Mouse (Mus musculus) testis, adult 2 months (tissue): ENCODE results near the gene Mex3a. TPM values are rescaled to one million over a fixed set of nuclear protein-coding genes. Genes with fewer than 3 reads are reported as not detected.

Source experiments
- H3K27ac ChIP-seq: fragments of 200-500 bp; 2 replicates; pipeline ENCODE4 v1.5.1; 2012; ENCODE audit warnings: low read depth, low read length; ENCODE audit not compliant: control insufficient read depth, insufficient read depth
- H3K27me3 ChIP-seq: fragments of 200-500 bp; 2 replicates; pipeline ENCODE4 v1.6.1; 2012; ENCODE audit warnings: mild to moderate bottlenecking, low read length, moderate library complexity; ENCODE audit not compliant: control insufficient read depth, insufficient read depth
- H3K36me3 ChIP-seq: fragments of 200-500 bp; 2 replicates; pipeline ENCODE4 v1.6.1; 2012; ENCODE audit warnings: mild to moderate bottlenecking, low read length; ENCODE audit not compliant: control insufficient read depth, insufficient read depth
- H3K4me1 ChIP-seq: fragments of 200-500 bp; 2 replicates; pipeline ENCODE4 v1.6.1; 2012; ENCODE audit warnings: low read length; ENCODE audit not compliant: control insufficient read depth, insufficient read depth
- H3K4me3 ChIP-seq: fragments of 200-500 bp; 2 replicates; pipeline ENCODE4 v1.5.1; 2012; ENCODE audit warnings: low read depth, mild to moderate bottlenecking, low read length, moderate library complexity, mixed read lengths; ENCODE audit not compliant: control insufficient read depth
- CTCF ChIP-seq: fragments of 200-500 bp; IDR thresholded peaks from 2 replicates; pipeline ENCODE4 v1.5.1; 2012; ENCODE audit warnings: low read depth, mild to moderate bottlenecking, inconsistent platforms, low read length, moderate library complexity; ENCODE audit not compliant: control insufficient read depth, insufficient read depth, insufficient replicate concordance
- POLR2A ChIP-seq: fragments of 200-500 bp; IDR thresholded peaks from 2 replicates; pipeline ENCODE4 v1.6.1; 2012; ENCODE audit warnings: low read depth, mild to moderate bottlenecking, inconsistent platforms, low read length, moderate library complexity; ENCODE audit not compliant: control insufficient read depth
- polyA plus RNA-seq: library from polyadenylated mRNA; depleted of rRNA; stranded (reverse); fragments of >200 nt; gene quantifications from 2 replicates; pipeline ENCODE4 v1.2.3, GENCODE M21; 2012; rRNA removed

The Mex3a gene
- polyA plus RNA-seq = 1.4 and 1.5 TPM in 2 replicates

DNA sequence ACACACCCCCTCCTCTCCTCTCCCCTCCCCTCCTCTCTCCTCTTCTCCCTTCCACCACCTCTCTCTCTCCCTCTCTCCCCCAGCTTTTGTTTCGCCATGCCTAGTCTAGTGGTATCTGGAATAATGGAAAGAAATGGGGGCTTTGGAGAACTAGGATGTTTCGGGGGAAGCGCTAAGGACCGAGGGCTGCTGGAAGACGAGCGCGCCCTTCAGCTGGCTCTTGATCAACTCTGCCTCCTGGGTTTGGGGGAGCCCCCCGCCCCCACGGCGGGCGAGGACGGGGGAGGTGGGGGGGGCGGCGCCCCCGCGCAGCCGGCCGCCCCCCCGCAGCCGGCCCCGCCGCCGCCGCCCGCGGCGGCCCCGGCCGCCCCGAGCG lies at the start of gene Mex3a:
Mex3a (plus strand) TSS at position 97 of the 376 bp plus-strand sequence.
- Histone ChIP-seq H3K4me1 (peaks cover 23% of the 10 kb centered on the region), H3K4me3 (peak within 1 kb of the TSS; percentile 94), H3K27me3 (no peaks in the 10 kb centered on the region; the same call in 1 of the 2 replicates), H3K27ac (peak within 1 kb of the TSS; percentile 70), H3K36me3 (no peaks in the 10 kb centered on the region)
- no peak for TF ChIP-seq POLR2A

GRCm38 (mm10) chr3:88483141-88483540 lies 49.1 kb upstream of the Mex3a start:
- TF ChIP-seq POLR2A = no peak
- no peak for TF ChIP-seq CTCF
- H3K4me3 ChIP-seq = no peak overlapping the region
- H3K27me3 ChIP-seq = no peaks in the 10 kb centered on the region
- no peaks in the 10 kb centered on the region for H3K36me3 ChIP-seq
- H3K27ac ChIP-seq = no peak overlapping the region
- H3K4me1 ChIP-seq = no peaks in the 10 kb centered on the region; the same call in 1 of the 2 replicates

- no peak for TF ChIP-seq POLR2A
- TF ChIP-seq CTCF = peak; percentile 92
- Histone ChIP-seq H3K27ac (no peak overlapping the region), H3K36me3 (no peaks in the 10 kb centered on the region), H3K27me3 (no peaks in the 10 kb centered on the region), H3K4me1 (no peaks in the 10 kb centered on the region; the same call in 1 of the 2 replicates), H3K4me3 (no peak overlapping the region)
These were observed 48.6 kb upstream of the Mex3a start for GRCm38 (mm10) chr3:88483621-88484020.

DNA sequence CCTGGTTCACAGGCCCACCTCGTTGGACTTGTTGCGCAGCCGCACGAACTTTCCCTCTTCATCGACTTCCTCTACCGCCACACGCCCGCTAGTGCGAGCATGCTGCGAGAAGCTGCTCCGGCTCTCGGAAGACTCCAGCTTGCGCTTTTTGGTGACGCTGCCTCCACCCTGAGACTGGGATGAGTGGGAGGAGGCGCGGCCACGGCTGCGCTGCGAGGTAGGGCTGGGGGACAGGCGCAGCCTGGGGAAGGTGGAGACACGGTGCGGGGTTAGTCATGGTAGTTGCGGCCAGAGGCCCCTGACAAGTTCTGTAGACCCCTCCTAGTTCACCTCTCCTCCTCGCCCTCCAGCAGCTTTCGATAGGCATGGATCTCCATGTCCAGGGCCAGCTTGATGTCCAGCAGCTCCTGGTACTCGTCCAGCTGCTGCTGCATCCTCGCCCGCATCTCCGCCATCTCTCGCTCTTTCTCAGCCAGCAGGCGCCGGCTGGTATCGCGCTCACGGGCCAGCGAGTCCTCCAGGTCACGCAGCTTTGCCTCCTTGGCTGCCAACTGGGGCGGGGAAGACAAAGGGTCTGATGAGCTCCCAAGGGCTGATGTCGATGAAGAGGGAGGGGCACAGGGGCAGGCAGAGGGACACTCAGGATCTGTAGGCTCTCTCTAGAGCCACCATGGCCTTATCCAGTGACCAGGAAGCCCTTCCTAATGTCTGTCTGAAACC lies 47.4 kb upstream of the Mex3a start:
- Histone ChIP-seq H3K27me3 (no peaks in the 10 kb centered on the region), H3K4me3 (peak overlapping the region; percentile 15), H3K27ac (no peak overlapping the region), H3K36me3 (no peaks in the 10 kb centered on the region), H3K4me1 (no peaks in the 10 kb centered on the region; the same call in 1 of the 2 replicates)
- TF ChIP-seq POLR2A = no peak
- TF ChIP-seq CTCF = no peak

- no peaks in the 10 kb centered on the region; the same call in 1 of the 2 replicates for H3K4me1 ChIP-seq
- H3K27me3 ChIP-seq = no peaks in the 10 kb centered on the region
- H3K36me3 ChIP-seq = no peaks in the 10 kb centered on the region
- TF ChIP-seq CTCF = no peak
- TF ChIP-seq POLR2A = no peak
- H3K27ac ChIP-seq = no peak overlapping the region
- no peak overlapping the region for H3K4me3 ChIP-seq
These were observed 46.2 kb upstream of the Mex3a start for GRCm38 (mm10) chr3:88486043-88486442.

DNA sequence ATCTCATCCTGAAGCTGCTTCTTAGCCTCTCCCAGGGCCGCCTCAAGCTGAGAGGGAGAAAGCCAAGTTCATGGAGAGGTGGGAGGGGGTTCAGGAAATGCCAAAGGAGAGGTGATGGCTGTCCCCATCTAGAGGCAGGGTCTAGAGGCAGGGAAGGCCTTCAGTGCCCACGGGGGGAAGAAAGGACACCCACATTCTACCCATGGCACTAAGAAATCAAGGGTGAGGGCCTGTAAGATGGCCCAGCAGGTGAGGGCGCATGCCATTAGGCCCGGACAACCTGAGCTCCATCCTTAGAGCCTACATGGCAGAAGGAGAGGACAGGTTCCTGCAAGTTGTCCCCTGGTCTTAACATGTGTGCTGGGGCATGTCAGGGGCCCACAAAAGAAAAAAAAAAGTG lies 45.3 kb upstream of the Mex3a start:
- no peaks in the 10 kb centered on the region for H3K36me3 ChIP-seq
- H3K27ac ChIP-seq = no peak overlapping the region
- TF ChIP-seq POLR2A = no peak
- TF ChIP-seq CTCF = no peak
- H3K4me3 ChIP-seq = no peak overlapping the region
- no peaks in the 10 kb centered on the region; the same call in 1 of the 2 replicates for H3K4me1 ChIP-seq
- no peaks in the 10 kb centered on the region for H3K27me3 ChIP-seq

DNA sequence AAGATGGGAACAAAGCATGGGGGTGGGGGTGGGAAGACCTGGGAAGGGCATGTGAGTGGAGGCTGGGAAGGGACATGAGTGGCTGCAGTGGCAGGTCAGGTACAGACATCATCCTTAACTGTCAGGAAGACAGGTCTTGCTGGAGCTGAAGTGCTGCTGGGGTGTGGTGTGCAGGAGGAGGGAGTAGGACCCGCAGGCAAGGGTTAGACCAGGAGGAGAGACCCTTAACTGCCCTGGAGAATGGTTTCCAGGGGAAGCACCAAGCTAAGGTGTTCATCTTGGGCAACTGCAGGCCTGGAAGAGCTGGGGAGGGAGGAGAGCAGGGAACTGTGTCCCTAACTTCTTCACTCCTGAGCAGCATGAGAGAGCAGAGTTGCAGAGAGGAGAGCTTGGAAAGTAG lies 44.8 kb upstream of the Mex3a start:
- no peaks in the 10 kb centered on the region for H3K27me3 ChIP-seq
- no peaks in the 10 kb centered on the region for H3K36me3 ChIP-seq
- H3K27ac ChIP-seq = no peak overlapping the region
- H3K4me3 ChIP-seq = no peak overlapping the region
- TF ChIP-seq POLR2A (no peak), CTCF (no peak)
- H3K4me1 ChIP-seq = peaks cover 2% of the 10 kb centered on the region
